Mouse (Mus musculus): Measurements from ENCODE around the gene Cers2. TPM values are rescaled to one million over a fixed set of nuclear protein-coding genes. Genes with fewer than 3 reads are reported as not detected.
A peak's percentile ranks its signal among the peaks of the same experiment; 100 is the strongest.

The Cers2 gene
- polyA plus RNA-seq, 1 experiment from 2014 or later, result 148 TPM

GRCm38 (mm10) chr3:95294316-95294715, 20.3 kb upstream of the Cers2 start:
- no peaks in the 10 kb centered on the region for H3K27me3 ChIP-seq (ENCODE audit: control insufficient read depth, insufficient read depth, low read length)
- 83% methylated on average over 7 of the region's 7 CpGs for WGBS

GRCm38 (mm10) chr3:95294718-95295117, 19.9 kb upstream of the Cers2 start:
- Histone ChIP-seq H3K4me2 (ENCODE audit: low read depth, low read length) (no peak overlapping the region), H3K4me3 (replicated peaks; ENCODE audit: low read length) (no peak overlapping the region), H3K27ac (ENCODE audit: low read length) (peak overlapping the region; percentile 12), H3K27me3 (ENCODE audit: control insufficient read depth, insufficient read depth, low read length) (no peaks in the 10 kb centered on the region), H3K4me1 (ENCODE audit: control insufficient read depth, insufficient read depth, low read length) (no peaks in the 10 kb centered on the region), H3K36me3 (ENCODE audit: control insufficient read depth, insufficient read depth, low read length) (peaks cover 14% of the 10 kb centered on the region), H3K9ac (ENCODE audit: low read length) (no peak overlapping the region), H3K9me3 (replicated peaks; ENCODE audit: control insufficient read depth, low read length) (no peaks in the 10 kb centered on the region)
- 81% methylated on average over 5 of the region's 5 CpGs for WGBS
- ATAC-seq (ENCODE audit: insufficient read depth, low FRiP score), result no peak

More at GRCm38 (mm10) chr3:95294316-95294715, 20.3 kb upstream of the Cers2 start:
- H3K36me3 ChIP-seq (ENCODE audit: control insufficient read depth, insufficient read depth, low read length), result peaks cover 14% of the 10 kb centered on the region
- no peak overlapping the region for H3K4me3 ChIP-seq (replicated peaks; ENCODE audit: low read length)
- H3K4me1 ChIP-seq (ENCODE audit: control insufficient read depth, insufficient read depth, low read length), result no peaks in the 10 kb centered on the region
- no peak overlapping the region for H3K9ac ChIP-seq (ENCODE audit: low read length)
- no peaks in the 10 kb centered on the region for H3K9me3 ChIP-seq (replicated peaks; ENCODE audit: control insufficient read depth, low read length)
- H3K4me2 ChIP-seq (ENCODE audit: low read depth, low read length), result no peak overlapping the region
- no peak for ATAC-seq (ENCODE audit: insufficient read depth, low FRiP score)
- peak overlapping the region; percentile 12 for H3K27ac ChIP-seq (ENCODE audit: low read length)

- ATAC-seq (ENCODE audit: insufficient read depth, low FRiP score), result 0 out of 2 replicates have a peak, but pooled peaks have one; percentile 9
- H3K9ac ChIP-seq (ENCODE audit: low read length), result no peak overlapping the region
- H3K36me3 ChIP-seq (ENCODE audit: control insufficient read depth, insufficient read depth, low read length), result peaks cover 14% of the 10 kb centered on the region
- no peaks in the 10 kb centered on the region for H3K27me3 ChIP-seq (ENCODE audit: control insufficient read depth, insufficient read depth, low read length)
- WGBS, result 66% methylated on average over 11 of the region's 11 CpGs
- no peaks in the 10 kb centered on the region for H3K9me3 ChIP-seq (replicated peaks; ENCODE audit: control insufficient read depth, low read length)
- no peaks in the 10 kb centered on the region for H3K4me1 ChIP-seq (ENCODE audit: control insufficient read depth, insufficient read depth, low read length)
- H3K4me2 ChIP-seq (ENCODE audit: low read depth, low read length), result no peak overlapping the region
- H3K27ac ChIP-seq (ENCODE audit: low read length), result no peak overlapping the region
- H3K4me3 ChIP-seq (replicated peaks; ENCODE audit: low read length), result no peak overlapping the region
Measured at GRCm38 (mm10) chr3:95295321-95296102, 19.1 kb upstream of the Cers2 start.

GRCm38 (mm10) chr3:95296103-95296469, 18.5 kb upstream of the Cers2 start:
- Histone ChIP-seq H3K27ac (ENCODE audit: low read length) (no peak overlapping the region), H3K9ac (ENCODE audit: low read length) (no peak overlapping the region), H3K9me3 (replicated peaks; ENCODE audit: control insufficient read depth, low read length) (no peaks in the 10 kb centered on the region), H3K4me3 (replicated peaks; ENCODE audit: low read length) (no peak overlapping the region), H3K4me2 (ENCODE audit: low read depth, low read length) (no peak overlapping the region), H3K36me3 (ENCODE audit: control insufficient read depth, insufficient read depth, low read length) (peaks cover 14% of the 10 kb centered on the region), H3K4me1 (ENCODE audit: control insufficient read depth, insufficient read depth, low read length) (no peaks in the 10 kb centered on the region), H3K27me3 (ENCODE audit: control insufficient read depth, insufficient read depth, low read length) (no peaks in the 10 kb centered on the region)
- WGBS, result 12% methylated on average over 5 of the region's 5 CpGs
- ATAC-seq (ENCODE audit: insufficient read depth, low FRiP score), result no peak

- H3K27ac ChIP-seq (ENCODE audit: low read length), result no peak overlapping the region
- 76% methylated on average over 7 of the region's 7 CpGs for WGBS
- ATAC-seq (ENCODE audit: insufficient read depth, low FRiP score), result no peak
Measured at GRCm38 (mm10) chr3:95298018-95298417, 16.6 kb upstream of the Cers2 start.

DNA sequence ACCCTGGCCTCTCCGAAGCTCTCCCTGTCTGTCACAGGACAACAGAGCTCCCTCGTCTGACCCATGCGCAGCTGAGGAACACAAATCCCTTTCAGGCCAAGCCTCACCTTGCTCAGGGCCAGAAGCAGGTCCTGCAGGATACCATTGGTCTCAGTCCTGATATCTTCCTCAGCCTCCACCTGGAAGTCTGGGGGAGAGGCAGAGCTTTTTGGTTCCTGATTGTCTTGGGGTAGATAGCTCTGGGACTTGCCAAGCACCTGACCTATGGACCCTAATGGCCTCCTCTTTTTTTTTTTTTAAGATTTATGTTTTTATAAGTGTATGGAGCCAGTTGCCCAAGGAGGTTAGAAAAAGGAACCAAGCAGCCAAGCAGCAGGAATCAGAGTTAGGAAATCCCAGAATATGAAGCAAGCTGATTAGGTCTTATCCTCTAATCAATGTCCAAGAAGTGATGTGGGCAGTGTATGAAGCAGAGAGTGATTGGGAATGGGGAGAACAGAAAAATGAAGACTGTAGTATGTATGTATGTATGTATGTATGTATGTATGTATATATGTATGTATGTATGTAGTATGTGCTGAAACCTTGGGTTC, 13.3 kb upstream of the Cers2 start:
- no peak overlapping the region for H3K4me2 ChIP-seq (ENCODE audit: low read depth, low read length)

More at GRCm38 (mm10) chr3:95298018-95298417, 16.6 kb upstream of the Cers2 start:
- Histone ChIP-seq H3K36me3 (ENCODE audit: control insufficient read depth, insufficient read depth, low read length) (peaks cover 4% of the 10 kb centered on the region; the same call in 1 of the 2 replicates), H3K4me1 (ENCODE audit: control insufficient read depth, insufficient read depth, low read length) (no peaks in the 10 kb centered on the region), H3K9me3 (replicated peaks; ENCODE audit: control insufficient read depth, low read length) (no peaks in the 10 kb centered on the region), H3K9ac (ENCODE audit: low read length) (no peak overlapping the region), H3K27me3 (ENCODE audit: control insufficient read depth, insufficient read depth, low read length) (no peaks in the 10 kb centered on the region), H3K4me2 (ENCODE audit: low read depth, low read length) (no peak overlapping the region), H3K4me3 (replicated peaks; ENCODE audit: low read length) (no peak overlapping the region)

GRCm38 (mm10) chr3:95306244-95306643, 8.3 kb upstream of the Cers2 start:
- Histone ChIP-seq H3K36me3 (ENCODE audit: control insufficient read depth, insufficient read depth, low read length) (no peaks in the 10 kb centered on the region), H3K9ac (ENCODE audit: low read length) (no peak overlapping the region), H3K27ac (ENCODE audit: low read length) (no peak overlapping the region), H3K9me3 (replicated peaks; ENCODE audit: control insufficient read depth, low read length) (no peaks in the 10 kb centered on the region), H3K4me3 (replicated peaks; ENCODE audit: low read length) (no peak overlapping the region), H3K4me1 (ENCODE audit: control insufficient read depth, insufficient read depth, low read length) (peaks cover 6% of the 10 kb centered on the region), H3K4me2 (ENCODE audit: low read depth, low read length) (no peak overlapping the region), H3K27me3 (ENCODE audit: control insufficient read depth, insufficient read depth, low read length) (no peaks in the 10 kb centered on the region)
- 66% methylated on average over 4 of the region's 4 CpGs for WGBS
- ATAC-seq (ENCODE audit: insufficient read depth, low FRiP score), result no peak

More for the DNA sequence above, 13.3 kb upstream of the Cers2 start:
- Histone ChIP-seq H3K4me1 (ENCODE audit: control insufficient read depth, insufficient read depth, low read length) (no peaks in the 10 kb centered on the region), H3K27me3 (ENCODE audit: control insufficient read depth, insufficient read depth, low read length) (no peaks in the 10 kb centered on the region), H3K4me3 (replicated peaks; ENCODE audit: low read length) (no peak overlapping the region), H3K27ac (ENCODE audit: low read length) (no peak overlapping the region), H3K9me3 (replicated peaks; ENCODE audit: control insufficient read depth, low read length) (no peaks in the 10 kb centered on the region), H3K9ac (ENCODE audit: low read length) (no peak overlapping the region), H3K36me3 (ENCODE audit: control insufficient read depth, insufficient read depth, low read length) (no peaks in the 10 kb centered on the region)
- ATAC-seq (ENCODE audit: insufficient read depth, low FRiP score), result no peak
- WGBS, result 77% methylated on average over 3 of the region's 3 CpGs

GRCm38 (mm10) chr3:95307100-95307499, 7.5 kb upstream of the Cers2 start, which contains the start of gene Anxa9:
Anxa9 (minus strand) TSS chr3:95307176.
- peak within 1 kb of the TSS; percentile 43; the same call in 1 of the 2 replicates for H3K27ac ChIP-seq (ENCODE audit: low read length)
- H3K4me2 ChIP-seq (ENCODE audit: low read depth, low read length), result no peak within 1 kb of the TSS
- WGBS, result 47% methylated on average over 7 of the region's 7 CpGs
- H3K4me3 ChIP-seq (replicated peaks; ENCODE audit: low read length), result no peak within 1 kb of the TSS
- no peak within 1 kb of the TSS for H3K9ac ChIP-seq (ENCODE audit: low read length)
- no peaks in the 10 kb centered on the region for H3K9me3 ChIP-seq (replicated peaks; ENCODE audit: control insufficient read depth, low read length)
- H3K36me3 ChIP-seq (ENCODE audit: control insufficient read depth, insufficient read depth, low read length), result no peaks in the 10 kb centered on the region
- peaks cover 6% of the 10 kb centered on the region for H3K4me1 ChIP-seq (ENCODE audit: control insufficient read depth, insufficient read depth, low read length)
- no peaks in the 10 kb centered on the region for H3K27me3 ChIP-seq (ENCODE audit: control insufficient read depth, insufficient read depth, low read length)
- ATAC-seq (ENCODE audit: insufficient read depth, low FRiP score), result peak; percentile 64

GRCm38 (mm10) chr3:95310496-95310895, 4.1 kb upstream of the Cers2 start:
- 54% methylated on average over 3 of the region's 3 CpGs for WGBS
- Histone ChIP-seq H3K27ac (ENCODE audit: low read length) (no peak overlapping the region), H3K36me3 (ENCODE audit: control insufficient read depth, insufficient read depth, low read length) (no peaks in the 10 kb centered on the region), H3K4me2 (ENCODE audit: low read depth, low read length) (no peak overlapping the region), H3K4me1 (ENCODE audit: control insufficient read depth, insufficient read depth, low read length) (peaks cover 9% of the 10 kb centered on the region), H3K27me3 (ENCODE audit: control insufficient read depth, insufficient read depth, low read length) (no peaks in the 10 kb centered on the region), H3K4me3 (replicated peaks; ENCODE audit: low read length) (no peak overlapping the region), H3K9ac (ENCODE audit: low read length) (no peak overlapping the region), H3K9me3 (replicated peaks; ENCODE audit: control insufficient read depth, low read length) (no peaks in the 10 kb centered on the region)
- ATAC-seq (ENCODE audit: insufficient read depth, low FRiP score), result no peak

Measured in stomach, embryonic 16.5 days (tissue).